Mouse (Mus musculus): ENCODE data around the gene Cfap65. TPM values are rescaled to one million over a fixed set of nuclear protein-coding genes. Genes with fewer than 3 reads are reported as not detected.

The Cfap65 gene
- 1.6 and 2.4 TPM in 2 replicates for polyA plus RNA-seq (2012; rRNA removed)

DNA sequence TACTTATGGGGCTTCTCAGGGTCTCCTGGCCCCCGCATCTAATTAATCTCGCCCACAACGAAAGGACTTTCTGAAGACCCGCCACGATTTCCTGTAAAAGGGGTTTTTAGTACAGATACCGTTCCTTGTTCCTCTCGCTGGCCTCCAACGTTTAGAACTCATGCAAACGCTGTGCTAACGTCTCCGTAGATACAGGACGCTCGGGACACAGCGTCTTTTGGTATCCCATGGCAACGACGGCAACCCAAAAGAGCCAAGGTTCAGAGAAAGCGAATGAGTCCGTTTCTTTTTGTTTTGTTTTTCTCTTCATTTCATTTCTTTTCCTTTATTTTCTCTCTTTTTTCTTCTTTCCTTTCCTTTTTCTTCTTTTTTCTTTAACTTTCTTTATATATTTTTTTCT is at the start of gene Cfap65:
Cfap65 (minus strand) TSS at position 198 of the 400 bp plus-strand sequence.
- TF ChIP-seq CTCF (conservative IDR thresholded peaks at IDR 0.05; ENCODE audit: insufficient read depth, insufficient read length, low read depth, low read length) (no peak), POLR2A (IDR thresholded peaks at IDR 0.05; ENCODE audit: low read depth, low read length) (no peak)
- peak within 1 kb of the TSS; percentile 34; the same call in 1 of the 2 replicates for H3K4me3 ChIP-seq (ENCODE audit: insufficient read depth, low read depth, low read length)
- WGBS = 3% methylated on average over 18 of the region's 18 CpGs
- peaks cover 2% of the 10 kb centered on the region; the same call in 1 of the 2 replicates for H3K27me3 ChIP-seq (replicated peaks; ENCODE audit: control insufficient read depth, insufficient read depth, low read length)
- peak; percentile 87 for DNase-seq
- H3K36me3 ChIP-seq (ENCODE audit: control insufficient read depth, insufficient read depth, low read length) = no peaks in the 10 kb centered on the region
- H3K27ac ChIP-seq (ENCODE audit: insufficient read depth, low read depth, low read length) = peak within 1 kb of the TSS; percentile 90
- peaks cover 5% of the 10 kb centered on the region; the same call in 1 of the 2 replicates for H3K4me1 ChIP-seq (ENCODE audit: control insufficient read depth, insufficient read depth, low read length)

DNA sequence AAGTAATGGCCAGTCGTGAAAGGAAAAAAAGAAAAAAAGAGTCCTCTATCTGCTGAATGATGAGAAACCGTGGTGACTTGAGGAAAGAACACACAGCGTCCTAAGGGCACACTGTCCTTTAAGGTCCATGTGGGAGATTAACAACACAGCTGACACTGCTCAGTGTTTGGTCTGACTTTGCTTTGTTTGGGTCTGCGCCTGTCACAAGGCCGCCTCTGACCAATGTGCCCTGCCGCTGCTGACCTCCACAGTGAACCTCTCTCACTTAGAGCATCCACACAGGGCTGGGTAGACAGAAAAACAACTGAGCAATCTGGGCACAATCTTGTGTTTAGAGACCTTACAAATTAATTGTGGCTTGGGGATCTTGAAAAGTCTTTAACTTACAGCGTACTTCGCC is 41.6 kb upstream of the Cfap65 start:
- no peak overlapping the region for H3K27ac ChIP-seq (ENCODE audit: insufficient read depth, low read depth, low read length)
- no peaks in the 10 kb centered on the region for H3K27me3 ChIP-seq (replicated peaks; ENCODE audit: control insufficient read depth, insufficient read depth, low read length)
- H3K4me1 ChIP-seq (ENCODE audit: control insufficient read depth, insufficient read depth, low read length) = no peaks in the 10 kb centered on the region; the same call in 1 of the 2 replicates
- no peak overlapping the region for H3K4me3 ChIP-seq (ENCODE audit: insufficient read depth, low read depth, low read length)
- WGBS = 83% methylated on average over 8 of the region's 8 CpGs
- TF ChIP-seq CTCF (conservative IDR thresholded peaks at IDR 0.05; ENCODE audit: insufficient read depth, insufficient read length, low read depth, low read length) (no peak), POLR2A (IDR thresholded peaks at IDR 0.05; ENCODE audit: low read depth, low read length) (no peak)
- H3K36me3 ChIP-seq (ENCODE audit: control insufficient read depth, insufficient read depth, low read length) = no peaks in the 10 kb centered on the region
- no peak for DNase-seq

DNA sequence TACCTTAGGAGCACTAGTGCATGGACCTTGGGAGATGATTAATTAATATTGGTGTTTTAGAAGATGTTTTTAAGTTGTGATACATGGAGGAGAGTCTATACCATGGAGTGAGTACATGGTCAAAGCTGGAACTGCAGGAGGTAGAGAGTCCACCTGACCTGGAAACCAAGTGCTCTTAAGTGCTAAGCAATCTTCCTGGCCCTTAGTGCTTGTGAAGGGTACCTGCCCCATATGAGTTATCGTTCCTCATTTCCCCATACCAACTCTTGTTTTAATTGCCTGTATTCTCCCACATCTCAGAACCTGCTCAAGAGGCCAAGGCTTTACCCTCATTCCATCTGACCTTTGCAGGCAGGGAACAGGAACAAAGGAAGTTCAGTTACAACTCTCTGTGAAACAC is 40.5 kb upstream of the Cfap65 start:
- Histone ChIP-seq H3K36me3 (ENCODE audit: control insufficient read depth, insufficient read depth, low read length) (no peaks in the 10 kb centered on the region), H3K27ac (ENCODE audit: insufficient read depth, low read depth, low read length) (no peak overlapping the region), H3K4me1 (ENCODE audit: control insufficient read depth, insufficient read depth, low read length) (peaks cover 6% of the 10 kb centered on the region; the same call in 1 of the 2 replicates), H3K4me3 (ENCODE audit: insufficient read depth, low read depth, low read length) (no peak overlapping the region), H3K27me3 (replicated peaks; ENCODE audit: control insufficient read depth, insufficient read depth, low read length) (no peaks in the 10 kb centered on the region)
- no peak for TF ChIP-seq POLR2A (IDR thresholded peaks at IDR 0.05; ENCODE audit: low read depth, low read length)
- TF ChIP-seq CTCF (conservative IDR thresholded peaks at IDR 0.05; ENCODE audit: insufficient read depth, insufficient read length, low read depth, low read length) = no peak
- DNase-seq = no peak
- 94% methylated on average over 1 of the region's 1 CpGs for WGBS

DNA sequence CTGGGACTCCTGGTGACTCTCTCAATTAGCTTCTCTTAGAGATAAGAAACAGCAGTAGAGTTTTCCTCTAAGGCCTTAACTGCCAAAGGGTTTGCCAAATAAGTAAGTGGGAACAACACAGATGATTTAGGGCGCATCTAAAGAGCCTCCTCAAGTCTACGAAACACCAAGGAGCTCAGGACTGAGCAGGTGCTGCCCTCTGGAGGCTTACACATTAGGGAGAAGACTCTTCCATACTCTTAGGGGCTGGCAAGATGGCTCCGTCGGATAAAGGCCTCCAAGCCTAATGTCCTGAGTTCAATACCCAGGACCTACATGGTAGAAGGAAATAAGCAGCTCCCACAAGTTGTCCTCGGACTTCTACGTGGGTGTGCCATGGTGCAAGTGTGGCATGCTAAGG is 38.2 kb upstream of the Cfap65 start:
- Histone ChIP-seq H3K27ac (ENCODE audit: insufficient read depth, low read depth, low read length) (no peak overlapping the region), H3K4me1 (ENCODE audit: control insufficient read depth, insufficient read depth, low read length) (peaks cover 13% of the 10 kb centered on the region; the same call in 1 of the 2 replicates), H3K36me3 (ENCODE audit: control insufficient read depth, insufficient read depth, low read length) (no peaks in the 10 kb centered on the region), H3K4me3 (ENCODE audit: insufficient read depth, low read depth, low read length) (no peak overlapping the region), H3K27me3 (replicated peaks; ENCODE audit: control insufficient read depth, insufficient read depth, low read length) (no peaks in the 10 kb centered on the region)
- DNase-seq = peak; percentile 35
- TF ChIP-seq CTCF (conservative IDR thresholded peaks at IDR 0.05; ENCODE audit: insufficient read depth, insufficient read length, low read depth, low read length) (peak; percentile 52), POLR2A (IDR thresholded peaks at IDR 0.05; ENCODE audit: low read depth, low read length) (no peak)
- 73% methylated on average over 6 of the region's 6 CpGs for WGBS

DNA sequence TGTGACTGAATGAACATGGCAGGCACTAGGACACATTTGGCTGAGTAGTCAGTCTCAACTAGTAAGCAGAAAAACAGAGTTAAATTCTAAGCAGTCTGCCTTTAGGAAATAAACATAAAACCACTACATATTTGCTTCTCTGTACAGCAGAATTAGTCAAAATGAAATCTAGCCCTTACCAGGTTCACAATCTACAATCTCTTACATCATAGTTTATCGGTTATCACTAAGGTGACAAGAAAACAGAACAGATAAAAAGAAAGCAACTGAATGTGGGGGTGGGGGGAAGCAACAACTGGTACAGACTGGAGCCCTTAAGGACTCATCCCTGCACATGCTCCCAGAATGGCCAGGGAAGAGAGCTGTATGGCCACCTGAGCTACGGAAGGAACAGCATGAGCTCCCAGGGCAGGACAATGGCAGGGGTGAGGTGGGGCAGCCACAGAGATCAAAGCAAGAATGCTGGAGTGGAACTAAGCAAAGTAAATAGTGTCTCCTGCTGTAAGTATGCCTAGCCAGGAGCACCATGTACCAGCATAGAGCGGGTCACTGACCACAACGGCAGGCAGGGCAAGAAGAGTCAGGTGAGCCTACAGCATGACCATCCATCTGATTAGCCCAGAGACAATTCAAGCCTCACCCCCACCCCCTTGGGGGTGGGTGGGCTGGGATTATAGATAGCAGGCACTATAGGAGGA is 36.1 kb upstream of the Cfap65 start:
- H3K4me1 ChIP-seq (ENCODE audit: control insufficient read depth, insufficient read depth, low read length) = peaks cover 20% of the 10 kb centered on the region; the same call in 1 of the 2 replicates
- DNase-seq = peak; percentile 59
- H3K4me3 ChIP-seq (ENCODE audit: insufficient read depth, low read depth, low read length) = no peak overlapping the region
- H3K27ac ChIP-seq (ENCODE audit: insufficient read depth, low read depth, low read length) = peak overlapping the region; percentile 43
- TF ChIP-seq POLR2A (IDR thresholded peaks at IDR 0.05; ENCODE audit: low read depth, low read length) (no peak), CTCF (conservative IDR thresholded peaks at IDR 0.05; ENCODE audit: insufficient read depth, insufficient read length, low read depth, low read length) (no peak)
- H3K27me3 ChIP-seq (replicated peaks; ENCODE audit: control insufficient read depth, insufficient read depth, low read length) = no peaks in the 10 kb centered on the region
- whole genome bisulfite sequencing = 32% methylated on average over 4 of the region's 4 CpGs
- no peaks in the 10 kb centered on the region for H3K36me3 ChIP-seq (ENCODE audit: control insufficient read depth, insufficient read depth, low read length)

DNA sequence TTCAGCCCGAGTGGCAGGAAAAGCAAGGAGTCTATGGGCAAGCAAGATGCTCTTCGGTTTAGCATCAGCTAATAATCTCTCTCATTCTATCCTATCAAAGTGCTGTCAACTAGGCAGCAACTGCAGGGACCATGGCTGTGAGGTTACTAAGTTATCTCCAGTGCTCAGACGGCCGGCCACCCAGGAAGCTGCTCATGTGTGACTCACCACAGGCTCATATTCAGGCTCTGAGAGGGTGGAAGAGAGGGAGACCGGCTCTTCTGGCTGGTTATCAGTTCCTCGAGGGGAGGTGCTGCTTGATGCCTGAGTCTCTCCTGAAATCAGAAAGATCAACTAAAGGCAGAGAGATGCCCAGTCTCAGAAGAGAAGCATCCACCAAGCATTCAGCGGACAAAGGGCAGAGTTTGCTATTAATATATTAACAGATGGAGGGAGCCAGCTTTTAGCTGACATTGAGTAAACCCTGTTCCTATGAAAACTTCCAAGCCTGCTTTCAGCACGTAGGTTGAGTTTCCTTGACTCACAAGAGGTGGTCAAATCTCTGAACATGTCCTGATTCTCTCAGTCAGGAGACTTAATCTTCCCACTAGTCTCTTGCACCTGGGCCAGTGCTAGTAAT is 32.7 kb upstream of the Cfap65 start:
- no peaks in the 10 kb centered on the region for H3K27me3 ChIP-seq (replicated peaks; ENCODE audit: control insufficient read depth, insufficient read depth, low read length)
- no peak overlapping the region for H3K4me3 ChIP-seq (ENCODE audit: insufficient read depth, low read depth, low read length)
- no peaks in the 10 kb centered on the region for H3K36me3 ChIP-seq (ENCODE audit: control insufficient read depth, insufficient read depth, low read length)
- H3K27ac ChIP-seq (ENCODE audit: insufficient read depth, low read depth, low read length) = peak overlapping the region; percentile 64; the same call in 1 of the 2 replicates
- DNase-seq = peak; percentile 66
- H3K4me1 ChIP-seq (ENCODE audit: control insufficient read depth, insufficient read depth, low read length) = peaks cover 20% of the 10 kb centered on the region; the same call in 1 of the 2 replicates
- no peak for TF ChIP-seq POLR2A (IDR thresholded peaks at IDR 0.05; ENCODE audit: low read depth, low read length)
- no peak for TF ChIP-seq CTCF (conservative IDR thresholded peaks at IDR 0.05; ENCODE audit: insufficient read depth, insufficient read length, low read depth, low read length)
- WGBS = 41% methylated on average over 8 of the region's 8 CpGs
